Mouse (Mus musculus) ES-E14 (cell line): Measurements from ENCODE around the gene Omp. TPM values are rescaled to one million over a fixed set of nuclear protein-coding genes. Genes with fewer than 3 reads are reported as not detected.

Source experiments
- DNase-seq: peaks from one replicate; pipeline ENCODE4 v3.0.0-alpha.2; 2013; ENCODE audit warnings: low read depth, low spot score
- H3K27ac ChIP-seq: 2 replicates; pipeline ENCODE4 v1.5.1; 2012; ENCODE audit warnings: low read depth, mild to moderate bottlenecking, low read length, moderate library complexity, mixed read lengths; ENCODE audit not compliant: poor library complexity, insufficient read depth, severe bottlenecking
- H3K36me3 ChIP-seq: 2 replicates; pipeline ENCODE4 v1.6.1; 2012; ENCODE audit warnings: mild to moderate bottlenecking, low read length, moderate library complexity, mixed read lengths; ENCODE audit not compliant: control insufficient read depth, poor library complexity, insufficient read depth, severe bottlenecking
- H3K4me1 ChIP-seq, 2 experiments: fragments of 150-350 bp in 1 of 2; sonication (generic) in 1 of 2; 2 replicates each; pipeline ENCODE4 v1.6.1; 2012; ENCODE audit warnings: low read length in 2 of 2, mild to moderate bottlenecking in 1 of 2, mixed read lengths in 1 of 2; ENCODE audit not compliant: control insufficient read depth in 2 of 2, insufficient read depth in 2 of 2, poor library complexity in 1 of 2
- H3K4me3 ChIP-seq, 2 experiments: fragments of 150-350 bp in 1 of 2; sonication (generic) in 1 of 2; 2 replicates each; pipeline ENCODE4 v1.5.1; 2012; ENCODE audit warnings: low read length in 2 of 2, low read depth in 1 of 2, mild to moderate bottlenecking in 1 of 2, mixed read lengths in 1 of 2; ENCODE audit not compliant: insufficient read depth in 1 of 2, poor library complexity in 1 of 2, severe bottlenecking in 1 of 2
- H3K9ac ChIP-seq: 2 replicates; pipeline ENCODE4 v1.6.1; 2012; ENCODE audit warnings: low read depth, mild to moderate bottlenecking, low read length, mixed read lengths; ENCODE audit not compliant: poor library complexity, insufficient read depth, severe bottlenecking
- H3K9me3 ChIP-seq: fragments of 150-350 bp; sonication (generic); 2 replicates; pipeline ENCODE4 v1.6.1; 2012; ENCODE audit warnings: low read depth, mild to moderate bottlenecking, low read length; ENCODE audit not compliant: control insufficient read depth, insufficient read depth
- CHD2 ChIP-seq: IDR thresholded peaks from 2 replicates; pipeline ENCODE4 v1.6.1; 2014; ENCODE audit warnings: mild to moderate bottlenecking, low read depth, low read length, inconsistent platforms
- HCFC1 ChIP-seq: IDR thresholded peaks from 2 replicates; pipeline ENCODE4 v1.6.1; 2012; ENCODE audit warnings: low read length, inconsistent platforms, borderline replicate concordance; ENCODE audit not compliant: insufficient read depth
- MAFK ChIP-seq: IDR thresholded peaks from 2 replicates; pipeline ENCODE4 v1.6.1; 2014; ENCODE audit warnings: mild to moderate bottlenecking, low read depth, low read length, inconsistent platforms; ENCODE audit not compliant: insufficient read depth
- ZC3H11A ChIP-seq: IDR thresholded peaks from 2 replicates; pipeline ENCODE4 v1.6.1; 2012; ENCODE audit warnings: low read depth, mild to moderate bottlenecking, inconsistent platforms, low read length, borderline replicate concordance
- ZNF384 ChIP-seq: IDR thresholded peaks from 2 replicates; pipeline ENCODE4 v1.6.1; 2012; ENCODE audit warnings: low read depth, low read length, inconsistent platforms
- in situ Hi-C, 2 experiments: fragments of 600-800 bp; cut with MboI; formaldehyde crosslinking; loops; one replicate each; pipeline ENCODE4 v1.15.1; 2025; ENCODE audit warnings: low sequenced_read_pairs in 2 of 2, inconsistent platforms in 1 of 2; ENCODE audit not compliant: unreplicated experiment in 2 of 2
- total RNA-seq: library from RNA; depleted of rRNA; stranded (reverse); fragments of 300-350 nt; gene quantifications from 2 replicates; pipeline ENCODE4 v1.2.3, GENCODE M21; 2012; rRNA removed

Gene Omp
- 1.4 and 2.4 TPM in 2 replicates for total RNA-seq

- peaks cover 0 to 12% of the 10 kb centered on the region in 2 experiments; a peak in 1 of 4 replicates for H3K4me1 ChIP-seq
- H3K9me3 ChIP-seq: no peaks in the 10 kb centered on the region
- H3K9ac ChIP-seq: no peak within 1 kb of the TSS
- peaks cover 3% of the 10 kb centered on the region; the same call in 1 of the 2 replicates for H3K36me3 ChIP-seq
- no peak for TF ChIP-seq ZNF384
- no peak for TF ChIP-seq HCFC1
- no peak for TF ChIP-seq MAFK
- TF ChIP-seq CHD2: no peak
- TF ChIP-seq ZC3H11A: no peak
- no peak within 1 kb of the TSS for H3K27ac ChIP-seq
- H3K4me3 ChIP-seq: peak within 1 kb of the TSS; percentile 14 to 33; a peak in 2 of 4 replicates
- in situ Hi-C loops: no loop called here
- DNase-seq: no peak
Measured at GRCm38 (mm10) chr7:98145402-98145801, at the start of gene Omp. Gene Omp (minus strand): TSS chr7:98145502.

- in situ Hi-C loops: no loop called here
- no peak overlapping the region for H3K27ac ChIP-seq
- no peak for TF ChIP-seq HCFC1
- no peak for TF ChIP-seq MAFK
- no peak for TF ChIP-seq CHD2
- TF ChIP-seq ZC3H11A: no peak
- TF ChIP-seq ZNF384: no peak
- H3K9ac ChIP-seq: no peak overlapping the region
- no peaks in the 10 kb centered on the region for H3K36me3 ChIP-seq
- no peaks in the 10 kb centered on the region for H3K9me3 ChIP-seq
- H3K4me1 ChIP-seq: peaks cover 0 to 4% of the 10 kb centered on the region in 2 experiments; a peak in 1 of 4 replicates
- H3K4me3 ChIP-seq: peak overlapping the region; percentile 27 to 44
- no peak for DNase-seq
Measured at GRCm38 (mm10) chr7:98194026-98194792, 48.9 kb upstream of the Omp start.

- in situ Hi-C loops: no loop called here
- peak overlapping the region; percentile 27 to 44 for H3K4me3 ChIP-seq
- H3K36me3 ChIP-seq: no peaks in the 10 kb centered on the region
- no peak for TF ChIP-seq ZC3H11A
- no peak for TF ChIP-seq MAFK
- no peak for TF ChIP-seq CHD2
- TF ChIP-seq ZNF384: no peak
- no peak overlapping the region for H3K9ac ChIP-seq
- H3K4me1 ChIP-seq: peaks cover 4 to 9% of the 10 kb centered on the region in 2 experiments; a peak in 3 of 4 replicates
- no peak for DNase-seq
- no peak overlapping the region for H3K27ac ChIP-seq
- no peaks in the 10 kb centered on the region for H3K9me3 ChIP-seq
Measured at GRCm38 (mm10) chr7:98193515-98194025, 48.3 kb upstream of the Omp start.

GRCm38 (mm10) chr7:98191571-98192250 lies 46.4 kb upstream of the Omp start:
- in situ Hi-C loops: no loop called here
- no peak overlapping the region for H3K27ac ChIP-seq
- no peak for DNase-seq
- H3K9ac ChIP-seq: no peak overlapping the region
- peaks cover 4 to 9% of the 10 kb centered on the region in 2 experiments; a peak in 3 of 4 replicates for H3K4me1 ChIP-seq
- no peaks in the 10 kb centered on the region for H3K9me3 ChIP-seq
- H3K4me3 ChIP-seq: no peak overlapping the region
- no peaks in the 10 kb centered on the region for H3K36me3 ChIP-seq
- no peak for TF ChIP-seq ZNF384
- TF ChIP-seq CHD2: no peak
- no peak for TF ChIP-seq HCFC1
- peak; percentile 41; the same call in 1 of the 2 replicates for TF ChIP-seq ZC3H11A
- no peak for TF ChIP-seq MAFK
